Mouse (Mus musculus) ES-E14 (cell line): ENCODE measurements around the gene Ppp1r9b. TPM values are rescaled to one million over a fixed set of nuclear protein-coding genes. Genes with fewer than 3 reads are reported as not detected.

Experiments used
- DNase-seq: peaks from one replicate; pipeline ENCODE4 v3.0.0-alpha.2; 2013; ENCODE audit warnings: low read depth, low spot score
- H3K27ac ChIP-seq: 2 replicates; pipeline ENCODE4 v1.5.1; 2012; ENCODE audit warnings: low read depth, mild to moderate bottlenecking, low read length, moderate library complexity, mixed read lengths; ENCODE audit not compliant: poor library complexity, insufficient read depth, severe bottlenecking
- H3K36me3 ChIP-seq: 2 replicates; pipeline ENCODE4 v1.6.1; 2012; ENCODE audit warnings: mild to moderate bottlenecking, low read length, moderate library complexity, mixed read lengths; ENCODE audit not compliant: control insufficient read depth, poor library complexity, insufficient read depth, severe bottlenecking
- H3K4me1 ChIP-seq, 2 experiments: fragments of 150-350 bp in 1 of 2; sonication (generic) in 1 of 2; 2 replicates each; pipeline ENCODE4 v1.6.1; 2012; ENCODE audit warnings: low read length in 2 of 2, mild to moderate bottlenecking in 1 of 2, mixed read lengths in 1 of 2; ENCODE audit not compliant: control insufficient read depth in 2 of 2, insufficient read depth in 2 of 2, poor library complexity in 1 of 2
- H3K4me3 ChIP-seq, 2 experiments: fragments of 150-350 bp in 1 of 2; sonication (generic) in 1 of 2; 2 replicates each; pipeline ENCODE4 v1.5.1; 2012; ENCODE audit warnings: low read length in 2 of 2, low read depth in 1 of 2, mild to moderate bottlenecking in 1 of 2, mixed read lengths in 1 of 2; ENCODE audit not compliant: insufficient read depth in 1 of 2, poor library complexity in 1 of 2, severe bottlenecking in 1 of 2
- H3K9ac ChIP-seq: 2 replicates; pipeline ENCODE4 v1.6.1; 2012; ENCODE audit warnings: low read depth, mild to moderate bottlenecking, low read length, mixed read lengths; ENCODE audit not compliant: poor library complexity, insufficient read depth, severe bottlenecking
- H3K9me3 ChIP-seq: fragments of 150-350 bp; sonication (generic); 2 replicates; pipeline ENCODE4 v1.6.1; 2012; ENCODE audit warnings: low read depth, mild to moderate bottlenecking, low read length; ENCODE audit not compliant: control insufficient read depth, insufficient read depth
- CHD2 ChIP-seq: IDR thresholded peaks from 2 replicates; pipeline ENCODE4 v1.6.1; 2014; ENCODE audit warnings: mild to moderate bottlenecking, low read depth, low read length, inconsistent platforms
- HCFC1 ChIP-seq: IDR thresholded peaks from 2 replicates; pipeline ENCODE4 v1.6.1; 2012; ENCODE audit warnings: low read length, inconsistent platforms, borderline replicate concordance; ENCODE audit not compliant: insufficient read depth
- MAFK ChIP-seq: IDR thresholded peaks from 2 replicates; pipeline ENCODE4 v1.6.1; 2014; ENCODE audit warnings: mild to moderate bottlenecking, low read depth, low read length, inconsistent platforms; ENCODE audit not compliant: insufficient read depth
- ZC3H11A ChIP-seq: IDR thresholded peaks from 2 replicates; pipeline ENCODE4 v1.6.1; 2012; ENCODE audit warnings: low read depth, mild to moderate bottlenecking, inconsistent platforms, low read length, borderline replicate concordance
- ZNF384 ChIP-seq: IDR thresholded peaks from 2 replicates; pipeline ENCODE4 v1.6.1; 2012; ENCODE audit warnings: low read depth, low read length, inconsistent platforms
- in situ Hi-C, 2 experiments: fragments of 600-800 bp; cut with MboI; formaldehyde crosslinking; loops; one replicate each; pipeline ENCODE4 v1.15.1; 2025; ENCODE audit warnings: low sequenced_read_pairs in 2 of 2, inconsistent platforms in 1 of 2; ENCODE audit not compliant: unreplicated experiment in 2 of 2
- total RNA-seq: library from RNA; depleted of rRNA; stranded (reverse); fragments of 300-350 nt; gene quantifications from 2 replicates; pipeline ENCODE4 v1.2.3, GENCODE M21; 2012

Ppp1r9b gene
- total RNA-seq, 1 experiment, result 29.5 TPM

DNA sequence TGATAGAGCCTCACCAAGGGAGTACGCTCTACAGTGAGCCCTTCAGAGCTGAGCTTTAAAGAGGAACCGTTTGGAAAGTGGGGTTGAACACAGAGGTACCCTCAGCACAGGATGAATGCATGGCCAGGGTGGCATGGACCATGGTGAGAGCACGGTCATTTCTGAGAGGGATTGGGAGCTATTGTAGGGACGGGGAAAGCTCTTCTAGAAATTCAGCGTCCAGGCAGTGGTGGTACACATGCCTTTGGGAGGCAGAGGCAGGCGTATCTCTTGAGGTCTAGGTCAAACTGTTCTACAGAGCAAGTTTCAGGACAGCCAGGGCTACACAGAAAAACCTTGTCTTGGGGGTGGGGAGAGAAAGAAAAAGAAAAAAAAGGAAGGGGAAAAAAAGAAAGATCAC is 6.1 kb downstream of the Ppp1r9b start:
- in situ Hi-C loops, result no loop called here
- Histone ChIP-seq H3K9me3 (no peaks in the 10 kb centered on the region), H3K4me1 (peaks cover 0 to 23% of the 10 kb centered on the region in 2 experiments; a peak in 2 of 4 replicates), H3K4me3 (no peak overlapping the region), H3K27ac (no peak overlapping the region), H3K36me3 (peaks cover 21% of the 10 kb centered on the region), H3K9ac (no peak overlapping the region)
- TF ChIP-seq ZC3H11A, result no peak
- no peak for TF ChIP-seq ZNF384
- TF ChIP-seq HCFC1, result no peak
- TF ChIP-seq MAFK, result no peak
- TF ChIP-seq CHD2, result no peak
- no peak for DNase-seq

GRCm38 (mm10) chr11:94997596-94997995 is 6.8 kb downstream of the Ppp1r9b start:
- no peak overlapping the region for H3K4me3 ChIP-seq

GRCm38 (mm10) chr11:94998041-94998531 is 7.3 kb downstream of the Ppp1r9b start:
- no peaks in the 10 kb centered on the region for H3K9me3 ChIP-seq
- H3K36me3 ChIP-seq, result peaks cover 26% of the 10 kb centered on the region
- H3K27ac ChIP-seq, result no peak overlapping the region
- H3K4me1 ChIP-seq, result peaks cover 0 to 17% of the 10 kb centered on the region in 2 experiments; a peak in 2 of 4 replicates
- no peak for DNase-seq
- TF ChIP-seq CHD2 (no peak), HCFC1 (no peak), MAFK (no peak), ZNF384 (no peak), ZC3H11A (no peak)
- H3K9ac ChIP-seq, result no peak overlapping the region
- in situ Hi-C loops, result no loop called here
- no peak overlapping the region for H3K4me3 ChIP-seq

More at GRCm38 (mm10) chr11:94997596-94997995, 6.8 kb downstream of the Ppp1r9b start:
- H3K9ac ChIP-seq, result no peak overlapping the region
- H3K36me3 ChIP-seq, result peaks cover 25% of the 10 kb centered on the region
- TF ChIP-seq ZNF384, result no peak
- no peak for TF ChIP-seq HCFC1
- no peak for TF ChIP-seq MAFK
- no peak for TF ChIP-seq ZC3H11A
- no peak for TF ChIP-seq CHD2
- H3K4me1 ChIP-seq, result peaks cover 0 to 17% of the 10 kb centered on the region in 2 experiments; a peak in 2 of 4 replicates
- no peaks in the 10 kb centered on the region for H3K9me3 ChIP-seq
- no peak for DNase-seq
- in situ Hi-C loops, result no loop called here
- H3K27ac ChIP-seq, result no peak overlapping the region

GRCm38 (mm10) chr11:95000128-95000527 is 9.3 kb downstream of the Ppp1r9b start:
- Histone ChIP-seq H3K9ac (no peak overlapping the region), H3K4me3 (no peak overlapping the region), H3K27ac (no peak overlapping the region), H3K4me1 (peaks cover 0 to 9% of the 10 kb centered on the region in 2 experiments; a peak in 1 of 4 replicates), H3K9me3 (no peaks in the 10 kb centered on the region), H3K36me3 (peaks cover 33% of the 10 kb centered on the region)
- no peak for DNase-seq
- in situ Hi-C loops, result no loop called here
- TF ChIP-seq ZC3H11A, result no peak

- peaks cover 34% of the 10 kb centered on the region for H3K36me3 ChIP-seq
- DNase-seq, result no peak
- in situ Hi-C loops, result no loop called here
- H3K4me3 ChIP-seq, result no peak overlapping the region
- no peak for TF ChIP-seq ZC3H11A
- TF ChIP-seq HCFC1, result no peak
- no peak for TF ChIP-seq MAFK
- TF ChIP-seq CHD2, result no peak
- no peak for TF ChIP-seq ZNF384
- peaks cover 0 to 9% of the 10 kb centered on the region in 2 experiments; a peak in 1 of 4 replicates for H3K4me1 ChIP-seq
- H3K27ac ChIP-seq, result no peak overlapping the region
- no peak overlapping the region for H3K9ac ChIP-seq
- no peaks in the 10 kb centered on the region for H3K9me3 ChIP-seq
Observed at GRCm38 (mm10) chr11:95000548-95000947, 9.7 kb downstream of the Ppp1r9b start.
